Mouse (Mus musculus): ENCODE measurements around the gene Ano6. TPM values are rescaled to one million over a fixed set of nuclear protein-coding genes. Genes with fewer than 3 reads are reported as not detected.

Gene Ano6
- polyA plus RNA-seq, 1 experiment from 2014 or later = 30.8 TPM

- Histone ChIP-seq H3K36me3 (ENCODE audit: control insufficient read depth, insufficient read depth, low read length) (no peaks in the 10 kb centered on the region), H3K9me3 (ENCODE audit: control insufficient read depth, low read length) (no peaks in the 10 kb centered on the region), H3K27me3 (ENCODE audit: control insufficient read depth, insufficient read depth, low read length) (no peaks in the 10 kb centered on the region), H3K27ac (ENCODE audit: low read depth, low read length) (no peak overlapping the region), H3K4me3 (ENCODE audit: low read depth, low read length) (no peak overlapping the region), H3K4me2 (no peak overlapping the region), H3K9ac (ENCODE audit: low read length) (no peak overlapping the region), H3K4me1 (ENCODE audit: control insufficient read depth, insufficient read depth, low read length) (no peaks in the 10 kb centered on the region)
- ATAC-seq (ENCODE audit: low FRiP score) = no peak
- 75% methylated on average over 18 of the region's 18 CpGs for WGBS
- DNase-seq (ENCODE audit: low spot score, missing footprints) = peak; percentile 67
Measured at GRCm38 (mm10) chr15:95849513-95850411, 59.1 kb downstream of the Ano6 start.

DNA sequence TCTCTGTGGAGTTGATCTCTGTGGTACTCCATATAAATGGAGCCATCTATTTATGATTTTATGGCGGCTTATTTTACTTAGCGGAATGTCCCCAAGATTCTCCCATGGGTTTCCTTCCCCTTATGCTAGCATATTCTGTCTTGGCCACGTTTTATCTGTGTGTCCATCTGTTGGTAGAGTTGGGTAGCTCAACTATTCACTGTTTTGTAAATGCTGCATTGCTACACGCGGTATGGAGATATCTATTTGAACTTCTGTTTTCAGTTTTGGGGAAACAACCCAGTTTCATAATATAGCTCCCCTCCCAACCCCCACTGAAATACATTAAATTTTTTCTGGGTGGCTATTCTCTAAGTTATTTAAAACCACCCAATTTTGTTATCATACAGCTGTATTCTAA, 59.9 kb downstream of the Ano6 start:
- WGBS = 85% methylated on average over 5 of the region's 5 CpGs
- H3K9me3 ChIP-seq (ENCODE audit: control insufficient read depth, low read length) = no peaks in the 10 kb centered on the region
- no peak overlapping the region for H3K27ac ChIP-seq (ENCODE audit: low read depth, low read length)
- no peak overlapping the region for H3K4me3 ChIP-seq (ENCODE audit: low read depth, low read length)
- no peaks in the 10 kb centered on the region for H3K4me1 ChIP-seq (ENCODE audit: control insufficient read depth, insufficient read depth, low read length)
- no peak for ATAC-seq (ENCODE audit: low FRiP score)
- H3K9ac ChIP-seq (ENCODE audit: low read length) = no peak overlapping the region
- no peaks in the 10 kb centered on the region for H3K27me3 ChIP-seq (ENCODE audit: control insufficient read depth, insufficient read depth, low read length)
- peak; percentile 53 for DNase-seq (ENCODE audit: low spot score, missing footprints)
- H3K4me2 ChIP-seq = no peak overlapping the region
- no peaks in the 10 kb centered on the region for H3K36me3 ChIP-seq (ENCODE audit: control insufficient read depth, insufficient read depth, low read length)

DNA sequence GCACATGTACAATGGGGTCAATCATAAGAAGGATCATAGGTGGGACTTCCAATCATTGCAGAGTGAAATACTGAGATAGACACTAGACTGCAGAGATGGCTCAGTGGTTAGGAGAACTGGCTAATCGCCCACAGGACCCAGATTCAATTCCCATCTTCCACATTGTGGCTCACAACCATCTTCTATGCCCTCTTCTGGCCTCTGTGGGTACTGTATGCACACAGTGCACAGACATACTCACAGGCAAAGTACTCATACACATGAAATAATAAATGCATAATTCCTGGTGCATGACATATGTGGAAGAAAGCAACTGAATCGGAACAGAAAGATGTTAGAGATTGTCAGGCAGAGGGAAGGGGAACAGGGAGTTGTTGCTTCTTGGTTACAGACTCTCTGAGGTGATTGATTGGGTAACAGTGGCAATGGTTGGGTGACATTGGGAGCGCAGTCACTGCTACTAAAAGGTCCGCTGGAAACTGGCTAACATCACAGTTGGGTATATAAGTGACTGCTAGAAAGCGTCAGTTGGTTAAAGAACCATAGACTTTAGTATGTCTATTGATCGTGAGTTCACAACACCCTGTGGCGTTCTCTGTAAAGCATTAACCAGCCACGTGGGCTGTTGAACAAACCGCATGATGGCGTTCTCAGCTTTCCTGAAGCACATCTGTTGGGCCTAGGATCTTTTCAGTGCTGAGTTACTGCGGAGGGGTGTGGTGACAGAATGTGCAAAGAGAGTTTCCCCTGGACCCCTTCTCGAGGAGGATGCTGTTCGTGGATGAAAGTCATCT, 64.6 kb downstream of the Ano6 start:
- Histone ChIP-seq H3K27me3 (ENCODE audit: control insufficient read depth, insufficient read depth, low read length) (no peaks in the 10 kb centered on the region), H3K36me3 (ENCODE audit: control insufficient read depth, insufficient read depth, low read length) (no peaks in the 10 kb centered on the region), H3K4me3 (ENCODE audit: low read depth, low read length) (no peak overlapping the region), H3K9ac (ENCODE audit: low read length) (no peak overlapping the region), H3K27ac (ENCODE audit: low read depth, low read length) (no peak overlapping the region), H3K9me3 (ENCODE audit: control insufficient read depth, low read length) (no peaks in the 10 kb centered on the region), H3K4me1 (ENCODE audit: control insufficient read depth, insufficient read depth, low read length) (no peaks in the 10 kb centered on the region), H3K4me2 (no peak overlapping the region)
- ATAC-seq (ENCODE audit: low FRiP score) (no peak), DNase-seq (ENCODE audit: low spot score, missing footprints) (peak; percentile 17)
- 92% methylated on average over 13 of the region's 13 CpGs for WGBS

- Histone ChIP-seq H3K27me3 (ENCODE audit: control insufficient read depth, insufficient read depth, low read length) (no peaks in the 10 kb centered on the region), H3K9ac (ENCODE audit: low read length) (no peak overlapping the region), H3K9me3 (ENCODE audit: control insufficient read depth, low read length) (no peaks in the 10 kb centered on the region), H3K4me1 (ENCODE audit: control insufficient read depth, insufficient read depth, low read length) (no peaks in the 10 kb centered on the region), H3K4me3 (ENCODE audit: low read depth, low read length) (no peak overlapping the region), H3K27ac (ENCODE audit: low read depth, low read length) (no peak overlapping the region), H3K4me2 (no peak overlapping the region), H3K36me3 (ENCODE audit: control insufficient read depth, insufficient read depth, low read length) (no peaks in the 10 kb centered on the region)
- ATAC-seq (ENCODE audit: low FRiP score) (no peak), DNase-seq (ENCODE audit: low spot score, missing footprints) (peak; percentile 37)
- 67% methylated on average over 7 of the region's 7 CpGs for WGBS
Measured at GRCm38 (mm10) chr15:95855953-95856352, 65.3 kb downstream of the Ano6 start.

DNA sequence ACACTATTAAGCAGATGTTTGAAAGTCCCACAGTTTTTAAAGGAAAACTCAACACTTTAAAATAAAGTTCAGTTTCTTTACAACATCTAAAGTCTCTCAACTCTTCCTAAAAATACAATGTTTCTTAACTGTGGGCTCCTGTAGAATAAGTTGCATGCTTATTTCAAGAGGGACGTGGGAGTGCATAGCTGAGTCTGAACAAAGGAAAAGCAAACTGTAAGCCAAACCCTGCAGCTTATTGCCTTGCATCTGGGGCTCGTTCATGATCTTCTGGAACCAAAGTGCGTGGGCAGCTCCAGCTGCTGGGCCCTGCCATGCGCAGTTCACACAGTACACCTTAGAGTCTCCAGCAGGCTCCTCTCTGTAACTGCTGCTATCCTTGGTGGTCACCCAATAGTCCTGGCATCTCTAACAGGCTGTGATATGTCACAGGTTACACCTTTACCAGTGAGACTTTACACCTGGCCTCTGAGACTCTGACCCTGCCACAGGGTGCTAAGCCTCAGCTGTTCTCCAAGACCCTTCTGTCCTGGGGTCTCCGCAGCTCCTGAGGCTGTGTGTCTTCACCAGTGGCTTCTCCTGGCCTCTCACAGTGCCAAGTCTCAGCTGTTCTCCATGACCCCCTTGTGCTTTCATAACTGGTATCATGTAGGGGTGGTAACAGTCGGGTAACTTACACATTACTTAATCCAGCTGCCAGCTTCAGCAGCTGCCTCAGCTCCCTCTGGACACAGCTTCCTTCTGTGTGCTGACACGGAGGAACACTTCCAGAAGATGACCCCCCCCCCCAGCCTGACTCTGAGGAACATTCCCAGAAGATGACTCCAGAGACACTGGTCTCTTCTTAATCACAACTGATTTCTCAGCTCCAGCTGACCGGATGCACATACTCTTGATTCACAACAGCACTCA, 66.3 kb downstream of the Ano6 start:
- Histone ChIP-seq H3K4me3 (ENCODE audit: low read depth, low read length) (no peak overlapping the region), H3K36me3 (ENCODE audit: control insufficient read depth, insufficient read depth, low read length) (no peaks in the 10 kb centered on the region), H3K4me1 (ENCODE audit: control insufficient read depth, insufficient read depth, low read length) (no peaks in the 10 kb centered on the region), H3K27me3 (ENCODE audit: control insufficient read depth, insufficient read depth, low read length) (no peaks in the 10 kb centered on the region), H3K27ac (ENCODE audit: low read depth, low read length) (no peak overlapping the region), H3K9ac (ENCODE audit: low read length) (no peak overlapping the region), H3K9me3 (ENCODE audit: control insufficient read depth, low read length) (no peaks in the 10 kb centered on the region), H3K4me2 (no peak overlapping the region)
- DNase-seq (ENCODE audit: low spot score, missing footprints) (peak; percentile 8), ATAC-seq (ENCODE audit: low FRiP score) (no peak)
- 82% methylated on average over 8 of the region's 8 CpGs for WGBS

DNA sequence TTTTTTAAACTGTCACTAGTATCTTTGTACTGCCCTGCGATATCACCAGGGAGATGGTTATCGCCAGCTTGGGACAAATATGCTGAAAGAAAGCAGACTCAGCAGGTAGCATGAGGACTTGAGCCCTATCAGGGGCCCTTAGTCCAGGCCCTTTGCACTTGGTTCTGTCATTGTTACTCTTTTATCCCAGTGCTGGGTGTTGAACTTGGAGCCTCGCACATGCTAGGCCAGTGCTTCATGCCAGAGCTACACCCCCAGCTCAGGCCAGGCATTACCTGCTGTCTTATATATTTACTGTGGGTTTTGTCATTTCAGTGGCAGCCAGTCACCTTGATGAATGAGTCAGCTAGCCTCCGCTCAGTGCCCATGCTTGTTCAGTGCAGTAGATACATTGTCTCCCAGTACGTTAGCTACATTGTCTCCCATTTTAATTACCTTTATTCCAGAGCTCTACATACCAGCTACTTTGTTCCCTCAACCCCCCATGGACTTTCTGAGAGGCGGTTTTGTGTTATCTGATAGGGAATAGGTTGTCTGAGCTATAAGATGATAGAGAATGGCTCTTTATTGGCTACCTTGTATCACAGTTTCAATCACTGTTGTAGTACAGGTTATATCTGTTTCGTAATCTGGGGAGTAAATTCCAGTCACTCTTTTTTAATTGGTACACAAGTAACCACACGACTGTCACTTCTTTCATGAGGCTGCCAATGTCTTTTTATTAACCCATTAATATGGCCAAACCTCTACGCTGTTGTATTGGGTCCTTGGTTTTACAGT, 68.4 kb downstream of the Ano6 start:
- Histone ChIP-seq H3K27ac (ENCODE audit: low read depth, low read length) (no peak overlapping the region), H3K9me3 (ENCODE audit: control insufficient read depth, low read length) (no peaks in the 10 kb centered on the region), H3K4me2 (no peak overlapping the region), H3K27me3 (ENCODE audit: control insufficient read depth, insufficient read depth, low read length) (no peaks in the 10 kb centered on the region), H3K9ac (ENCODE audit: low read length) (no peak overlapping the region), H3K4me1 (ENCODE audit: control insufficient read depth, insufficient read depth, low read length) (no peaks in the 10 kb centered on the region), H3K4me3 (ENCODE audit: low read depth, low read length) (no peak overlapping the region), H3K36me3 (ENCODE audit: control insufficient read depth, insufficient read depth, low read length) (no peaks in the 10 kb centered on the region)
- ATAC-seq (ENCODE audit: low FRiP score) = no peak
- DNase-seq (ENCODE audit: low spot score, missing footprints) = peak; percentile 61
- WGBS = 87% methylated on average over 9 of the region's 9 CpGs

DNA sequence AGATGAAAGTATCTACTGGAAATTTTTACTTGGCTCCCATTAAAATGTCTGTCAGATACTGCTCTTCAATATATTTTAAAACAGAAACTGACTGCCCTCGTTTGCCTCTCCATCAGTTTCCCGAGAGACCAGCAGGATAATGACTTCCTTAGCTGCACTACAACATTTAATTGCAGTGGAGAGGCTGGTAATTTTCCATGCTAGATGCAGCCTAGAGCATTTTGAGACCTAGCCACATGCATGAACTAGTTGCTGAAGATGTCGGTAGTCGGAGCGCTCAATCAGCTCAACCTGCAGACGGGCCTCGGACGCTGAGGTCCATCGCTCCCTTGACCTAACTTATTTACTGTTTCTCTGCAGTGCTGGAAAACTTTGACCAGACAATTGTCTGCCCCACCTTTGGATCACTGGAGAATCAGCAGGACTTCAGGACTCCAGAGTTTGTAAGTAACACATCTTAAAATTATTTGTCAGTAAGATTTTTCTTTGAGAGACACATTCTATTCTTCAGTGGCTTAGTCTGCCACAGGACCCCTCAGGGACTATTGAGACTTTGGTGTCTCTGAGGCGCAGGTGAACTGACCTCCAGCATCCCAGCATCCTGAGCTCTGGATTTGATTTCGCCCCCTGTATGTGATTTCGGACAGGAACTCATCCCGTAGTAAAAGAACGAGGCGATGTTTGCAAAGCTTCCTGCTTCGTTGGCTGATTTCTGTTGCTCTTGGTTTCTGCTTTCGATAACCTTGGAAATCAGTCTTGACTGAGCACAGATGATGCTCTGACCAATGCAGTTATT, 73.4 kb downstream of the Ano6 start:
- H3K4me3 ChIP-seq (ENCODE audit: low read depth, low read length) = no peak overlapping the region
- no peak overlapping the region for H3K27ac ChIP-seq (ENCODE audit: low read depth, low read length)
- DNase-seq (ENCODE audit: low spot score, missing footprints) (peak; percentile 53), ATAC-seq (ENCODE audit: low FRiP score) (no peak)
- no peaks in the 10 kb centered on the region for H3K36me3 ChIP-seq (ENCODE audit: control insufficient read depth, insufficient read depth, low read length)
- no peaks in the 10 kb centered on the region for H3K4me1 ChIP-seq (ENCODE audit: control insufficient read depth, insufficient read depth, low read length)
- H3K4me2 ChIP-seq = no peak overlapping the region
- H3K27me3 ChIP-seq (ENCODE audit: control insufficient read depth, insufficient read depth, low read length) = no peaks in the 10 kb centered on the region
- no peak overlapping the region for H3K9ac ChIP-seq (ENCODE audit: low read length)
- H3K9me3 ChIP-seq (ENCODE audit: control insufficient read depth, low read length) = no peaks in the 10 kb centered on the region
- 90% methylated on average over 17 of the region's 17 CpGs for WGBS
